Mouse (Mus musculus): ENCODE measurements around the gene Ugdh. TPM values are rescaled to one million over a fixed set of nuclear protein-coding genes. Genes with fewer than 3 reads are reported as not detected.

Ugdh gene
- 10 to 100 TPM; 25.8 to 29.9 TPM for total RNA-seq (2023)

DNA sequence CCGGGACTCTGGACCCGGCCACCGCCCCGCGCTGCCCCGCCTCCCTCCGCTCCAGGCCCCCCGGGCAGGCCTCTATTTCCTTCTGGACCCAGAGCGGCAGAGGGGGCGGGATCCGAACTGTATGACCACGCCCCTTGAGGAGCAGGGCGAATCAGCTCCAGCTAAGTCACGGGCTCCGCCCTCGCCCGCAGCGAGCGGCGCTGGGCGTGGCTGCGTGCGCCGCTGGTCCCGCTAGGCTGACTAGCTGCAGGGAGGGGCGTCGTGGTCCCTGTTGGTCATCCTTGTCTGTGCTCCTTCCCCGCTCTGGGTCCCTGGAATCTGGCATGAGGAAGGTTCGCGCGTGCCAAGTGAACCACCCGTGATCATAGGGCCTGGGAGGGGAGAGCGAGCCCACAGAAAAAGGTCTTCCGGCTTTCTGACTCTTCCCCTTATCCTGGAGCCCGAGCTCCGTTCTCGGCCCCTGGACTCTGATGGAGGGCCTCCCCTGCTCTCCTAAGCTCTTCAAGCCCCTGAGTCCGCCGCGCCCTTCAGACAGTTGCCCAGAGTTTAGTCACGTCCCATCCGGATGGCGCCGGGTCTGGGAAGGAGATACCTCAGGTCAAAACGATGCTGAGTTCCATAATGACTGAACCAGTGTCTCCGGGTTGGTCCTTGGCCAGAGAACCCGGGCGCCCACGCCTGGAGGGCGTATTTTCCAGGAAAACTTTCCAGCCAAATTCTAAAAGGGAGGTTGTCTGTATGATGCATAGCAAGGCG lies at the start of gene Ugdh:
TSS of gene Ugdh (minus strand) at position 144 of the 756 bp plus-strand sequence.

GRCm38 (mm10) chr5:65390648-65391644 lies 44.8 kb downstream of the Ugdh start, which contains the start of the genes Rpl9 and Lias:
TSS of gene Rpl9 (minus strand) at chr5:65391444.
TSS of gene Lias (plus strand) at chr5:65391497.

Other genes starting within 250 kb of the Ugdh start
- gene Wdr19, start 236.3 kb downstream of the Ugdh start, total RNA-seq (2023), result 1 to 10 TPM; 1.4 to 2.2 TPM
- gene Rfc1, start 100.3 kb downstream of the Ugdh start, total RNA-seq (2023), result 100 to 1,000 TPM in 1 of 2 experiments, 10 to 100 TPM in 1; 92.0 to 113 TPM
- gene Klb, start 87.6 kb downstream of the Ugdh start, total RNA-seq (2023), result not detected
- gene Rpl9, start 44.5 kb downstream of the Ugdh start, total RNA-seq (2023), result 1,000 to 10,000 TPM; 2,109 to 2,174 TPM
- 10 to 100 TPM; 41.6 to 41.7 TPM for gene Lias, start 44.5 kb downstream of the Ugdh start, total RNA-seq (2023)
- gene Gm43552, start 56.9 kb upstream of the Ugdh start, total RNA-seq (2023), result 1 to 10 TPM in 1 of 2 experiments, not detected in 1; 7.5 TPM
- 100 to 1,000 TPM; 363 to 428 TPM for gene Smim14, start 101.2 kb upstream of the Ugdh start, total RNA-seq (2023)
- 10 to 100 TPM; 72.2 to 72.6 TPM for gene Ube2k, start 101.3 kb upstream of the Ugdh start, total RNA-seq (2023)